Mouse (Mus musculus): ENCODE measurements at regions not wholly inside any gene's neighbourhood (a gene's known extent, or its start where the extent isn't known, plus 50 kb on each side); places are given as distances from the start of the nearest gene placed in this dataset.

DNA sequence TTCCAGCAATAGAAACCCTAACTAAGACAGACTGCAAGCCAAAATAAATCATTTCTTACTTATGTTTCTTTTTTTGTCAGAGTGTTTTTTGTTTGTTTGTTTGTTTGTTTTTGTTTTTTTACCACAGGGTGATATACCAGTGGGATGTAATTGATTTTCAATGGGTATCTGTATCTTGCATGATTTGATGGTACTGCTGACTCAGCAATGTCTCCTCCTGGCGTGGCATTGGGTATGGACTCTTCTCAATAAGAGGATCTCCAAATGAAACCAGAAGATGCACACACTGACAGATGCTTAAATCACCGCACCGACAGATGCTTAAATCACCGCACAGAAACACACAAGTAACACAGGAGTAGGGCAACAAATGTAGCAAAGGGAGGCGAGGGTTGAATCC is 54.8 kb upstream of the Lnx1 start:
- TF ChIP-seq CTCF (IDR thresholded peaks at IDR 0.05; ENCODE audit: borderline replicate concordance, control insufficient read depth, extremely low read depth, insufficient read depth, low read length, poor library complexity) = no peak
- TF ChIP-seq POLR2A (IDR thresholded peaks at IDR 0.05; ENCODE audit: control insufficient read depth, extremely low read depth, insufficient read depth, low read length, poor library complexity) = no peak

Data from thymus, adult 2 months (tissue).